Mouse (Mus musculus) small intestine, adult 2 months (tissue): ENCODE measurements around the gene Tas2r135. TPM values are rescaled to one million over a fixed set of nuclear protein-coding genes. Genes with fewer than 3 reads are reported as not detected.
A peak's percentile ranks its signal among the peaks of the same experiment; 100 is the strongest.

Source experiments
- H3K27ac ChIP-seq: fragments of 200-500 bp; 2 replicates; pipeline ENCODE4 v1.5.1; 2012; ENCODE audit warnings: low read depth, low read length, control low read depth, inconsistent platforms; ENCODE audit not compliant: insufficient read depth
- H3K27me3 ChIP-seq: fragments of 200-500 bp; 2 replicates; pipeline ENCODE4 v1.6.1; 2012; ENCODE audit warnings: mild to moderate bottlenecking, moderate library complexity, low read length, inconsistent platforms; ENCODE audit not compliant: control insufficient read depth, insufficient read depth
- H3K36me3 ChIP-seq: fragments of 200-500 bp; 2 replicates; pipeline ENCODE4 v1.6.1; 2012; ENCODE audit warnings: mild to moderate bottlenecking, low read length, control low read depth, inconsistent platforms; ENCODE audit not compliant: control insufficient read depth, insufficient read depth
- H3K4me1 ChIP-seq: fragments of 200-500 bp; 2 replicates; pipeline ENCODE4 v1.6.1; 2012; ENCODE audit warnings: low read length, inconsistent platforms, mixed read lengths; ENCODE audit not compliant: control insufficient read depth, insufficient read depth, insufficient read length
- H3K4me3 ChIP-seq: fragments of 200-500 bp; 2 replicates; pipeline ENCODE4 v1.5.1; 2012; ENCODE audit warnings: low read depth, mild to moderate bottlenecking, control low read depth, inconsistent platforms, low read length, moderate library complexity
- CTCF ChIP-seq: fragments of 200-500 bp; IDR thresholded peaks from 2 replicates; pipeline ENCODE4 v1.5.1; 2012; ENCODE audit warnings: low read depth, mild to moderate bottlenecking, control low read depth, inconsistent platforms, low read length, moderate library complexity, mixed read lengths; ENCODE audit not compliant: insufficient replicate concordance, insufficient read length; ENCODE audit errors: extremely low read depth
- POLR2A ChIP-seq: fragments of 200-500 bp; IDR thresholded peaks from 2 replicates; pipeline ENCODE4 v1.6.1; 2012; ENCODE audit warnings: low read depth, mild to moderate bottlenecking, control low read depth, inconsistent platforms, low read length, moderate library complexity
- WGBS: fragments of 180-500 bp; shearing (Covaris S2); methylation state at CpG from one replicate; pipeline ENCODE4 v1.1.7; 2018; 5-methylcytosine and 5-hydroxymethylcytosine counted together
- polyA plus RNA-seq: library from polyadenylated mRNA; depleted of rRNA; stranded (reverse); fragments of >200 nt; gene quantifications from 2 replicates; pipeline ENCODE4 v1.2.3, GENCODE M21; 2012; rRNA removed

Tas2r135 gene
- polyA plus RNA-seq, 1 experiment: not detected

GRCm38 (mm10) chr6:42434446-42434845 is 29.2 kb downstream of the Tas2r135 start, which contains the start of gene Tas2r126:
Tas2r126 (plus strand) TSS chr6:42434535.
- H3K36me3 ChIP-seq: no peaks in the 10 kb centered on the region
- no peak within 1 kb of the TSS for H3K27ac ChIP-seq
- H3K4me1 ChIP-seq: no peaks in the 10 kb centered on the region
- no peaks in the 10 kb centered on the region for H3K27me3 ChIP-seq
- WGBS: 40% methylated on average over 6 of the region's 6 CpGs
- TF ChIP-seq POLR2A (no peak), CTCF (no peak)
- H3K4me3 ChIP-seq: no peak within 1 kb of the TSS

- WGBS: 55% methylated on average over 2 of the region's 2 CpGs
Measured at GRCm38 (mm10) chr6:42435490-42435889, 30.3 kb downstream of the Tas2r135 start.

DNA sequence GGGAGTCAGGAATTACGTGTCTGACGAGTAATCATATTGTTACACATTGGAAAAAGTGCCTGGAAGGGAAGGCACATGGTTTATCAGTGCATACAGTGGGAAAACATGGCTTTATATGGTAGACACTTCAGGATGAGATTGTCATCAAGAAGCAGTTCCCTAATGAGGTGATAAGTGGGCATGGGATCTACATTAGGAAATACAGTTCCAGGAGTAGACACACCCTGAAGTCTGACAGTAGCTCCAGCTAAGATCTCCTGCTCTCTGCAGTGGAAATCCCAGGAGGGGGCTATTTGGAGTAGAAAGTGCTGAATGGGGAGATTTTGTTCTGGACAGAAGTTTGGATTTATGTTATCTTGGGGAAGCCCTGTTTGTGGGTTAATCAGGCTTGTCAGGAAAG is 36.2 kb downstream of the Tas2r135 start:
- H3K4me1 ChIP-seq: no peaks in the 10 kb centered on the region
- H3K36me3 ChIP-seq: no peaks in the 10 kb centered on the region
- no peak overlapping the region for H3K27ac ChIP-seq
- no peaks in the 10 kb centered on the region for H3K27me3 ChIP-seq
- WGBS: 56% methylated on average over 2 of the region's 2 CpGs
- TF ChIP-seq CTCF (no peak), POLR2A (no peak)
- no peak overlapping the region for H3K4me3 ChIP-seq

More at GRCm38 (mm10) chr6:42435490-42435889, 30.3 kb downstream of the Tas2r135 start:
- TF ChIP-seq CTCF (no peak), POLR2A (no peak)
- Histone ChIP-seq H3K27me3 (no peaks in the 10 kb centered on the region), H3K36me3 (no peaks in the 10 kb centered on the region), H3K4me3 (no peak overlapping the region), H3K27ac (no peak overlapping the region), H3K4me1 (no peaks in the 10 kb centered on the region)

GRCm38 (mm10) chr6:42444491-42444890 is 39.3 kb downstream of the Tas2r135 start:
- no peaks in the 10 kb centered on the region for H3K27me3 ChIP-seq
- H3K36me3 ChIP-seq: no peaks in the 10 kb centered on the region
- no peak overlapping the region for H3K4me3 ChIP-seq
- H3K4me1 ChIP-seq: no peaks in the 10 kb centered on the region
- 59% methylated on average over 2 of the region's 2 CpGs for WGBS
- no peak overlapping the region for H3K27ac ChIP-seq
- TF ChIP-seq CTCF: no peak

DNA sequence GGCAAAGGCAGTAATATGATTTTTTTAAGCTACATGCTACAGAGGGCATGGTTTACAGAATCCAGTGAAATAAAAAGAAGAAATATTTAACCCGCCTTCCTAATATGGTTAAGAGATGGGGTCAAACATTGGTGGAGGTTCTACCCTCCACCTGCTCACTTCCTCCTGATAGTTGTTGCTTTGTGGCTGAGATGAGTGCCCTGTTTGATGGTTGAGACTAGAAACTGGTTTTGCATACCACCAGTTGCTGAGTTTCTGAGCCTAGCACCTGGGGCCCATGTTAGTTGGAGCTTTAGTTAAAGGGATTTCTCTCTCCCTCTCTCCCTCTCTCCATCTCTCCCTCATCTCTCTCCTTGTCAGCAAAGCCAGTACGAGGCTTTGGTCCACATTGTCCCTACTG is 42.1 kb downstream of the Tas2r135 start:
- Histone ChIP-seq H3K36me3 (no peaks in the 10 kb centered on the region), H3K27me3 (no peaks in the 10 kb centered on the region), H3K4me3 (no peak overlapping the region), H3K27ac (peak overlapping the region; percentile 27; the same call in 1 of the 2 replicates), H3K4me1 (no peaks in the 10 kb centered on the region)
- TF ChIP-seq POLR2A: no peak
- TF ChIP-seq CTCF: no peak
- WGBS: 66% methylated on average over 2 of the region's 2 CpGs

Other genes with a start within 250 kb of the Tas2r135 start
- not detected in 2 replicates for gene Tas2r144, start 190.1 kb upstream of the Tas2r135 start, polyA plus RNA-seq
- 23.1 and 25.7 TPM in 2 replicates for gene Gstk1, start 159.5 kb upstream of the Tas2r135 start, polyA plus RNA-seq
- 20.1 and 23.1 TPM in 2 replicates for gene Tmem139, start 143.5 kb upstream of the Tas2r135 start, polyA plus RNA-seq
- 13.6 and 16.0 TPM in 2 replicates for gene Casp2, start 140.4 kb upstream of the Tas2r135 start, polyA plus RNA-seq
- gene Clcn1, start 118.7 kb upstream of the Tas2r135 start, polyA plus RNA-seq: 0.18 and 0.24 TPM in 2 replicates
- gene Fam131b, start 80.8 kb upstream of the Tas2r135 start, polyA plus RNA-seq: 0.10 and 0.19 TPM in 2 replicates
- 104 and 222 TPM in 2 replicates for gene Zyx, start 55.8 kb upstream of the Tas2r135 start, polyA plus RNA-seq
- 28.8 and 64.8 TPM in 2 replicates for gene Epha1, start 32.2 kb upstream of the Tas2r135 start, polyA plus RNA-seq
- gene Tas2r143, start 5.2 kb upstream of the Tas2r135 start, polyA plus RNA-seq: not detected in 2 replicates
- gene Tas2r126, start 29.1 kb downstream of the Tas2r135 start, polyA plus RNA-seq: not detected in 2 replicates
- gene Olfr458, start 59.8 kb downstream of the Tas2r135 start, polyA plus RNA-seq: not detected in 2 replicates
- gene Olfr457, start 70.9 kb downstream of the Tas2r135 start, polyA plus RNA-seq: not detected in 2 replicates
- gene Olfr456, start 81.8 kb downstream of the Tas2r135 start, polyA plus RNA-seq: not detected in 2 replicates
- gene Olfr455, start 142.2 kb downstream of the Tas2r135 start, polyA plus RNA-seq: not detected in 2 replicates
- gene Tcaf3, start 192.3 kb downstream of the Tas2r135 start, polyA plus RNA-seq: not detected in 2 replicates
- gene Tcaf2, start 239.8 kb downstream of the Tas2r135 start, polyA plus RNA-seq: 3.4 and 4.4 TPM in 2 replicates